Mouse (Mus musculus) brain, adult 10 weeks (tissue): ENCODE measurements around the gene Myof. TPM values are rescaled to one million over a fixed set of nuclear protein-coding genes. Genes with fewer than 3 reads are reported as not detected.

Source experiments
- polyA plus RNA-seq: library from polyadenylated mRNA; stranded (reverse); fragments of 350-450 nt; fragmentation: Illumina TruSeq; extraction: RNeasy Lipid Tissue Mini Kit (QIAGEN cat#74804); gene quantifications from one replicate; pipeline ENCODE4 v1.2.3, GENCODE M21; 2015; ENCODE audit warnings: low read depth, low replicate concordance

Gene Myof
- 2.6 TPM for polyA plus RNA-seq

GRCm38 (mm10) chr19:38043281-38043981 is at the start of gene Myof:
Gene Myof, minus strand, starts transcription at chr19:38043577.

GRCm38 (mm10) chr19:38054720-38055192 is 11.4 kb upstream of the Myof start, which contains the start of gene Cep55:
Gene Cep55, plus strand, starts transcription at chr19:38055011.

Other genes starting within 250 kb of the Myof start
- 0.33 TPM for gene Cep55, start 11.4 kb upstream of the Myof start, polyA plus RNA-seq
- not detected for gene Ffar4, start 53.5 kb upstream of the Myof start, polyA plus RNA-seq
- 36.0 TPM for gene Rbp4, start 81.7 kb upstream of the Myof start, polyA plus RNA-seq
- 0.25 TPM for gene Pde6c, start 89.2 kb upstream of the Myof start, polyA plus RNA-seq
- gene Fra10ac1, start 180.6 kb upstream of the Myof start, polyA plus RNA-seq: 20.7 TPM
- gene Lgi1, start 221.0 kb upstream of the Myof start, polyA plus RNA-seq: 116 TPM